Mouse (Mus musculus) liver, adult 2 months (tissue): ENCODE data around the gene Sept10.

ENCODE experiments used
- CTCF ChIP-seq: fragments of 200-500 bp; IDR thresholded peaks from 2 replicates; pipeline ENCODE4 v1.5.1; 2011; ENCODE audit warnings: low read depth, low read length, control low read depth
- POLR2A ChIP-seq: fragments of 200-500 bp; IDR thresholded peaks from 2 replicates; pipeline ENCODE4 v1.6.1; 2011; ENCODE audit warnings: low read length, control low read depth; ENCODE audit not compliant: insufficient read depth; ENCODE audit errors: extremely low read depth

DNA sequence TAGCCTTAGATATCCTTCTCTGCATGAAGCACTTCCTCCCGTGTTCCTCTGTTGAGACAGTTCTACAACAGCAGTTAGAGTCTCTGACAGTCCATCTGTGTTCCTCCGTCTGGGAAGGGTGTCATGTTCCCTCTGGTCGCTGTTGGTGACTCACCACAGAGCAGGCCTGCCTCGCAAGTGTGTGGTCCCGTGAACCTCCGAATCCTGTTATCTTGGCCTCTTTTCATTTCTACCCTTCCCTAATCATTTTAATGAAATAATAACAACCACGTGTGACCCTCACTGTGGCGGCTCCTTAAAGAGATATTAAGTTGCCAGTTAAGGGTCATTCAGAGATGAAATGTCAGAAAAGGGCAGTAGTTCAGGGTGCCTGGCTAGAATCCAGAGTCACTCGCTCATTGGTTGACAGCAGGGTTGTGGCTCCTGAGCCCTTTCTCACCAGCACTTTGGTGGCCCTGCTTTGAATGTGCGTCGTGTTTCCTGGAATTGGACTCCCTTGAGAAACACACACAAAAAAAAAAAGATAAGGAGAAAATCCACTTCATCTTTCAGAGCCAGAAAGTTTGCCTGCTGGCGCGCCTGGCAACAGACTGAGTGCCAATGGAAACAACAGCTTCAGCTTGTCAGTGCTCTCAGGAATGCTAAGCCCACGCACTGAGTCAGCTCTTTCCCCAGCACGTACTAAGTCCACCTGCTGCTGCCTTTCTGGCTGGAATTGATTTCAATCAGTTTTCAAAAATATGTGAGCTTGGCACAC lies 106.9 kb downstream of the Sept10 start:
- TF ChIP-seq CTCF (no peak), POLR2A (no peak)
